Mouse (Mus musculus) MEL (cell line): ENCODE results near the gene Gm9837. TPM values are rescaled to one million over a fixed set of nuclear protein-coding genes. Genes with fewer than 3 reads are reported as not detected.

Experiments
- DNase-seq: peaks from one replicate; pipeline ENCODE4 v3.0.0; 2011; ENCODE audit warnings: low read depth, low spot score
- H3K27ac ChIP-seq: 2 replicates; pipeline ENCODE4 v1.5.1; 2012; ENCODE audit warnings: low read depth, mild to moderate bottlenecking, control low read depth, low read length, moderate library complexity; ENCODE audit not compliant: control insufficient read depth
- H3K27me3 ChIP-seq, 2 experiments: fragments of 150-350 bp in 1 of 2; sonication (generic) in 1 of 2; 2 replicates each; pipeline ENCODE4 v1.6.1; 2012; ENCODE audit warnings: low read length in 2 of 2, mild to moderate bottlenecking in 2 of 2, improper control_type of control experiment in 1 of 2, moderate library complexity in 1 of 2; ENCODE audit not compliant: insufficient read depth in 2 of 2, control insufficient read depth in 1 of 2
- H3K36me3 ChIP-seq, 2 experiments: 2 replicates each; pipeline ENCODE4 v1.6.1; 2012 to 2014; ENCODE audit warnings: low read length in 2 of 2, improper control_type of control experiment in 1 of 2, inconsistent platforms in 1 of 2, mild to moderate bottlenecking in 1 of 2; ENCODE audit not compliant: insufficient read depth in 2 of 2, control insufficient read depth in 1 of 2
- H3K4me1 ChIP-seq, 2 experiments: fragments of 150-350 bp in 1 of 2; sonication (generic) in 1 of 2; 2 replicates each; pipeline ENCODE4 v1.6.1; 2012; ENCODE audit warnings: low read length in 2 of 2, improper control_type of control experiment in 1 of 2, mild to moderate bottlenecking in 1 of 2; ENCODE audit not compliant: insufficient read depth in 2 of 2, control insufficient read depth in 1 of 2
- H3K4me3 ChIP-seq, 2 experiments: fragments of 150-350 bp in 1 of 2; sonication (generic) in 1 of 2; 2 replicates each; pipeline ENCODE4 v1.5.1; 2012; ENCODE audit warnings: low read depth in 2 of 2, low read length in 2 of 2, mild to moderate bottlenecking in 2 of 2, moderate library complexity in 2 of 2, control low read depth in 1 of 2, improper control_type of control experiment in 1 of 2; ENCODE audit not compliant: control insufficient read depth in 1 of 2, insufficient read depth in 1 of 2
- H3K79me2 ChIP-seq: 2 replicates; pipeline ENCODE4 v1.6.1; 2012; ENCODE audit warnings: mild to moderate bottlenecking, low read length, moderate library complexity; ENCODE audit not compliant: control insufficient read depth, poor library complexity, insufficient read depth
- H3K9ac ChIP-seq: 2 replicates; pipeline ENCODE4 v1.6.1; 2012; ENCODE audit warnings: low read depth, mild to moderate bottlenecking, control low read depth, low read length, moderate library complexity; ENCODE audit not compliant: control insufficient read depth, poor library complexity, severe bottlenecking
- H3K9me3 ChIP-seq: fragments of 150-350 bp; sonication (generic); replicated peaks from 2 replicates; pipeline ENCODE4 v1.6.1; 2012; ENCODE audit warnings: mild to moderate bottlenecking, low read length, improper control_type of control experiment, moderate library complexity; ENCODE audit not compliant: insufficient read depth
- CHD1 ChIP-seq: IDR thresholded peaks from 2 replicates; pipeline ENCODE4 v1.6.1; 2012; ENCODE audit warnings: low read depth, mild to moderate bottlenecking, inconsistent platforms, low read length, improper control_type of control experiment
- CHD2 ChIP-seq: IDR thresholded peaks from 2 replicates; pipeline ENCODE4 v1.6.1; 2011; ENCODE audit warnings: low read length, improper control_type of control experiment
- E2F4 ChIP-seq: IDR thresholded peaks from 2 replicates; pipeline ENCODE4 v1.6.1; 2011; ENCODE audit warnings: low read depth, low read length, improper control_type of control experiment, borderline replicate concordance
- ELF1 ChIP-seq: IDR thresholded peaks from 2 replicates; pipeline ENCODE4 v1.6.1; 2014; ENCODE audit warnings: low read depth, mild to moderate bottlenecking, inconsistent platforms, low read length, improper control_type of control experiment, moderate library complexity
- EP300 ChIP-seq, 2 experiments: IDR thresholded peaks; 2 replicates each; pipeline ENCODE4 v1.6.1; 2011; ENCODE audit warnings: improper control_type of control experiment in 2 of 2, low read length in 2 of 2, low read depth in 1 of 2, mild to moderate bottlenecking in 1 of 2
- GABPA ChIP-seq: IDR thresholded peaks from 2 replicates; pipeline ENCODE4 v1.6.1; 2012; ENCODE audit warnings: low read depth, mild to moderate bottlenecking, inconsistent platforms, low read length, improper control_type of control experiment, moderate library complexity
- HCFC1 ChIP-seq: IDR thresholded peaks from 2 replicates; pipeline ENCODE4 v1.6.1; 2012; ENCODE audit warnings: low read depth, mild to moderate bottlenecking, inconsistent platforms, low read length, improper control_type of control experiment, moderate library complexity
- JUND ChIP-seq: IDR thresholded peaks from 2 replicates; pipeline ENCODE4 v1.6.1; 2011; ENCODE audit warnings: low read depth, mild to moderate bottlenecking, improper control_type of control experiment, low read length
- KAT2A ChIP-seq: conservative IDR thresholded peaks from 2 replicates; pipeline ENCODE4 v1.6.1; 2012; ENCODE audit warnings: low read depth, low read length, improper control_type of control experiment, inconsistent platforms
- MAFK ChIP-seq: IDR thresholded peaks from 2 replicates; pipeline ENCODE4 v1.6.1; 2011; ENCODE audit warnings: low read depth, mild to moderate bottlenecking, low read length, improper control_type of control experiment, borderline replicate concordance
- MAX ChIP-seq: IDR thresholded peaks from 2 replicates; pipeline ENCODE4 v1.6.1; 2011; ENCODE audit warnings: low read length, improper control_type of control experiment
- MAZ ChIP-seq: IDR thresholded peaks from 2 replicates; pipeline ENCODE4 v1.6.1; 2012; ENCODE audit warnings: low read depth, mild to moderate bottlenecking, inconsistent platforms, low read length, improper control_type of control experiment
- MEF2A ChIP-seq: IDR thresholded peaks from 2 replicates; pipeline ENCODE4 v1.6.1; 2014; ENCODE audit warnings: low read depth, mild to moderate bottlenecking, inconsistent platforms, low read length, improper control_type of control experiment; ENCODE audit not compliant: poor library complexity, insufficient replicate concordance, severe bottlenecking; ENCODE audit errors: extremely low read depth
- MYB ChIP-seq: IDR thresholded peaks from 2 replicates; pipeline ENCODE4 v1.6.1; 2011; ENCODE audit warnings: mild to moderate bottlenecking, low read depth, low read length, improper control_type of control experiment
- MYC ChIP-seq: IDR thresholded peaks from 2 replicates; pipeline ENCODE4 v1.6.1; 2011; ENCODE audit warnings: low read depth, mild to moderate bottlenecking, low read length, improper control_type of control experiment, moderate library complexity
- NELFE ChIP-seq: IDR thresholded peaks from 2 replicates; pipeline ENCODE4 v1.6.1; 2011; ENCODE audit warnings: low read depth, low read length, improper control_type of control experiment
- NRF1 ChIP-seq: IDR thresholded peaks from 2 replicates; pipeline ENCODE4 v1.6.1; 2014; ENCODE audit warnings: low read depth, mild to moderate bottlenecking, inconsistent platforms, low read length, improper control_type of control experiment, moderate library complexity; ENCODE audit not compliant: poor library complexity, insufficient read depth, severe bottlenecking
- POLR2AphosphoS2 ChIP-seq: IDR thresholded peaks from 2 replicates; pipeline ENCODE4 v1.6.1; 2011; ENCODE audit warnings: low read length, improper control_type of control experiment
- POLR2AphosphoS5 ChIP-seq: IDR thresholded peaks from 2 replicates; pipeline ENCODE4 v1.6.1; 2012; ENCODE audit warnings: low read depth, borderline replicate concordance, mild to moderate bottlenecking, inconsistent platforms, low read length, moderate library complexity, mixed read lengths
- RAD21 ChIP-seq: IDR thresholded peaks from 2 replicates; pipeline ENCODE4 v1.6.1; 2011; ENCODE audit warnings: mild to moderate bottlenecking, low read depth, low read length, improper control_type of control experiment
- RCOR1 ChIP-seq: IDR thresholded peaks from 2 replicates; pipeline ENCODE4 v1.6.1; 2012; ENCODE audit warnings: low read depth, mild to moderate bottlenecking, inconsistent platforms, low read length, improper control_type of control experiment
- SIN3A ChIP-seq: IDR thresholded peaks from 2 replicates; pipeline ENCODE4 v1.6.1; 2012; ENCODE audit warnings: low read length, improper control_type of control experiment, inconsistent platforms
- SMC3 ChIP-seq: IDR thresholded peaks from 2 replicates; pipeline ENCODE4 v1.6.1; 2011; ENCODE audit warnings: low read depth, low read length, improper control_type of control experiment
- TAL1 ChIP-seq: IDR thresholded peaks from 2 replicates; pipeline ENCODE4 v1.6.1; 2012; ENCODE audit warnings: mild to moderate bottlenecking, inconsistent platforms, low read length, moderate library complexity, mixed read lengths
- TBP ChIP-seq: IDR thresholded peaks from 2 replicates; pipeline ENCODE4 v1.8.0; 2011; ENCODE audit warnings: low read depth, low read length, improper control_type of control experiment
- TCF12 ChIP-seq: IDR thresholded peaks from 2 replicates; pipeline ENCODE4 v1.6.1; 2014; ENCODE audit warnings: low read depth, mild to moderate bottlenecking, inconsistent platforms, low read length, improper control_type of control experiment, moderate library complexity
- USF1 ChIP-seq: IDR thresholded peaks from 2 replicates; pipeline ENCODE4 v1.6.1; 2014; ENCODE audit warnings: low read depth, mild to moderate bottlenecking, inconsistent platforms, low read length, improper control_type of control experiment, moderate library complexity
- USF2 ChIP-seq, 2 experiments: IDR thresholded peaks; 2 replicates each; pipeline ENCODE4 v1.6.1; 2011 to 2012; ENCODE audit warnings: improper control_type of control experiment in 2 of 2, low read length in 2 of 2, borderline replicate concordance in 1 of 2, inconsistent platforms in 1 of 2, low read depth in 1 of 2, mild to moderate bottlenecking in 1 of 2; ENCODE audit not compliant: insufficient read depth in 1 of 2
- ZC3H11A ChIP-seq: IDR thresholded peaks from 2 replicates; pipeline ENCODE4 v1.6.1; 2012; ENCODE audit warnings: low read depth, mild to moderate bottlenecking, inconsistent platforms, low read length, improper control_type of control experiment
- ZKSCAN1 ChIP-seq: IDR thresholded peaks from 2 replicates; pipeline ENCODE4 v1.6.1; 2012; ENCODE audit warnings: low read depth, mild to moderate bottlenecking, inconsistent platforms, low read length, improper control_type of control experiment, moderate library complexity
- ZMIZ1 ChIP-seq: IDR thresholded peaks from 2 replicates; pipeline ENCODE4 v1.6.1; 2012; ENCODE audit warnings: low read depth, mild to moderate bottlenecking, inconsistent platforms, low read length, improper control_type of control experiment, moderate library complexity
- ZNF384 ChIP-seq: IDR thresholded peaks from 2 replicates; pipeline ENCODE4 v1.6.1; 2012; ENCODE audit warnings: low read depth, mild to moderate bottlenecking, inconsistent platforms, low read length, improper control_type of control experiment
- polyA plus RNA-seq, 2 experiments: library from polyadenylated mRNA; stranded (reverse) in 1 of 2; unstranded in 1 of 2; fragments of >175 nt in 1 of 2; fragments of >200 nt in 1 of 2; gene quantifications; 2 replicates each; pipeline versions ENCODE4 v1.2.1 to v1.2.4; 2012; ENCODE audit warnings: low replicate concordance in 2 of 2, low read depth in 1 of 2; ENCODE audit not compliant: insufficient read length in 2 of 2, insufficient read depth in 1 of 2, missing spikeins in 1 of 2
- total RNA-seq: library from RNA; depleted of rRNA; stranded (reverse); fragments of 300-350 nt; gene quantifications from 2 replicates; pipeline ENCODE4 v1.2.3, GENCODE M21; 2012

The Gm9837 gene
- total and polyA plus RNA-seq, 3 experiments: not detected

DNA sequence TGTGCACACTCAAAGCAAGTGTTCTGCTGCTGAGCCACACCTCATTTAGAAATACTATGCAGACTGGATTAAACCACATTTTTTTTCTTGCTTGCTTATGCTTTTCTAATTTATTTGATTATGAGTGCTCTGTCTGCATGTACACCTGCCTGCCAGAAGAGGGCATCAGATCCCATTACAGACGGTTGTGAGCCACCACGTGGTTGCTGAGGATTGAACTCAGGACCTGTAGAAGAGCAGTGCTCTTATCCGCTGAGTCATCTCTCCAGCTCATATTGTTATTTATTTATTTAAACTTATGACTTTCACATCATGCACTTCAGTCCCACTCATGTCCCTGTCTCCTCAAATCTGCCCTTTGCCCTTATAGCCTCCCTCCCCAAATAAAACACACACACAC is 15.4 kb upstream of the Gm9837 start (continued):
- 0 out of 2 replicates have a peak, but pooled peaks have one; percentile 29 for TF ChIP-seq E2F4
- TF ChIP-seq JUND: peak; percentile 69; the same call in 1 of the 2 replicates
- TF ChIP-seq RCOR1: no peak
- TF ChIP-seq POLR2AphosphoS5: no peak
- TF ChIP-seq MAX: peak; percentile 96
- TF ChIP-seq, all 39 proteins: peak for 21

DNA sequence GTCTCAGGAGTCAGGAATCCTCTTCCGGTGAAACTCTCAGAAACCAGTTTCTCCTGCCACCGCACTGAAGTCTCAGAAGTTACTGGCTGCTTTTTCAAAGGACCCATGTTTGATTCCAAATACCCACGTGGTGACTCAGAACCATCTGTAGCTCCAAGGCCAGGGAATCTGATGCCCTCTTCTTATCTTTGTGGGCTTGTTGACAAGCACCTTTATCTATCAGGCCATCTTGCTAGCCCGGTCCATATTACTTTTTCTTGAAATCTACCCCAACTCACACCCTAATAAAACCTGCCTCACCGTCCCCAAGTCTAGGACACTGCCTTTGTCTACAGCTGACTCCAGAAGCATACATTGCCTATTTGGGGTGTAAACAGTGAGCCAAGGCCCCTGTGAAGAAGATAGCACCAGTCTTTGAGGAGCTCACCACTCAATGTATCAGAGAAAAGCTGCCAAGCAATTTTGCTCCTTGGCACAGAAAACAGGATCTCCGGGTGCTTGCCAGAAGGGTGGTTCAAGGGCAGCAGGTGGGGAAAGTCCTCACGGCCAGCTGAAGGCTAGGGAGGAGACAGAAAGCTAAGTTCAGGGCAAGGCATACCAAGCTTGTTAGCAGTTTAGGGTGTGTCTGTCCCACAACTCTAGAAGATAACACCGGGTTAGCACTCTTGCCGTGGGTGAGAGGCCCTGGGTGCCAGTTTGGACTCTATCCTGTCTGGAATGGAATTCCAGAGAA is 13.0 kb upstream of the Gm9837 start:
- peak overlapping the region; percentile 80 for H3K27ac ChIP-seq
- TF ChIP-seq MYC (peak; percentile 53; the same call in 1 of the 2 replicates), HCFC1 (peak; percentile 64; the same call in 1 of the 2 replicates), GABPA (peak; percentile 66; the same call in 1 of the 2 replicates), MEF2A (no peak), CHD1 (no peak; the same call in 1 of the 2 replicates), ELF1 (no peak), ZC3H11A (0 out of 2 replicates have a peak, but pooled peaks have one; percentile 2), TBP (no peak; the same call in 1 of the 2 replicates), MAX (peak; percentile 72; the same call in 1 of the 2 replicates), USF1 (peak; percentile 64), ZNF384 (peak; percentile 27; the same call in 1 of the 2 replicates), NRF1 (no peak), NELFE (peak; percentile 43; the same call in 1 of the 2 replicates), JUND (no peak), CHD2 (no peak), RAD21 (no peak), TCF12 (peak; percentile 75), SMC3 (peak; percentile 28; the same call in 1 of the 2 replicates), ZKSCAN1 (0 out of 2 replicates have a peak, but pooled peaks have one; percentile 43), MYB (peak; percentile 68), KAT2A (0 out of 2 replicates have a peak, but pooled peaks have one; percentile 31), E2F4 (no peak), MAZ (no peak; the same call in 1 of the 2 replicates), POLR2AphosphoS2 (peak; percentile 34; the same call in 1 of the 2 replicates), MAFK (0 out of 2 replicates have a peak, but pooled peaks have one; percentile 47), EP300 (IDR thresholded peaks at IDR 0.05; ENCODE audit: low read depth in 1 of 2, low read length in 2 of 2) (peak; percentile 57 to 70), TAL1 (peak; percentile 31), ZMIZ1 (peak; percentile 82; the same call in 1 of the 2 replicates), USF2 (IDR thresholded peaks at IDR 0.05; ENCODE audit: borderline replicate concordance in 1 of 2, insufficient read depth in 1 of 2, low read depth in 1 of 2, low read length in 2 of 2) (no peak), RCOR1 (no peak; the same call in 1 of the 2 replicates), SIN3A (peak; percentile 83)

More for the DNA sequence above, 13.0 kb upstream of the Gm9837 start:
- peak; percentile 88 for DNase-seq
- peak overlapping the region; percentile 10 to 16; a peak in 2 of 4 replicates for H3K4me3 ChIP-seq
- H3K9ac ChIP-seq: peak overlapping the region; percentile 49
- H3K4me1 ChIP-seq: peaks cover 22 to 30% of the 10 kb centered on the region in 2 experiments
- no peaks in the 10 kb centered on the region for H3K27me3 ChIP-seq
- peaks cover 0 to 35% of the 10 kb centered on the region in 2 experiments; a peak in 2 of 4 replicates for H3K36me3 ChIP-seq
- H3K9me3 ChIP-seq: no peaks in the 10 kb centered on the region
- no peaks in the 10 kb centered on the region for H3K79me2 ChIP-seq
